Mouse (Mus musculus): ENCODE data around the gene Rnf215.

The Rnf215 gene

DNA sequence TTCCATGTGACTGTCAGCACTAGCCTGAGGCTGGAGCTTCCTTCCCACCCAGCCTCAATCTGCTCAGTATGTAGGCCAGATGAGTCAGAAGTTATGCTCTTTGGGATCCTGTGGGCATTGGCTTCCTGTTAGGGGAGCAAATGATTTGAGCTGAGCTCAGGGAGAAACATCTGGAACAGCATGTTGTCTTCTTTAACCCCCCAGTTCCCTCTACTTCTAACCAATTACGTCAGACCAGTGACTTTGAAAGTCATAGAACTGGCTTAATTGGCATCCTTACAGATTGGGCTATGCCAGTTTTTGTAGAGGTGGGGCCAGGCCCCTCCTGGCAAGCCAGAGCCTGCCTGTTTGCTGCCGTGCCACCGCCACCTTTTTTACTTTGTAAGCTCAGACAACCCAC lies 55.7 kb downstream of the Rnf215 start:
- DNase-seq (ENCODE audit: low spot score in 2 of 2) = peak; percentile 63 to 78
